Mouse (Mus musculus) hindbrain, embryonic 15.5 days (tissue): Measurements from ENCODE around the gene Fance. TPM values are rescaled to one million over a fixed set of nuclear protein-coding genes. Genes with fewer than 3 reads are reported as not detected.
A peak's percentile ranks its signal among the peaks of the same experiment; 100 is the strongest.
"Not testable (repeated sequence)": the region's sequence is repeated elsewhere in the genome, so short reads cannot be mapped to it uniquely, and the experiment has no call there.

Experiments
- ATAC-seq: fragments of 200-750 bp; cut with Nextera tagmentation; 2 replicates; pipeline ENCODE4 v1.8.0; 2017; ENCODE audit warnings: low read depth, moderate number of reproducible peaks, moderate TSS enrichment; ENCODE audit not compliant: low FRiP score
- H3K27ac ChIP-seq: fragments of 300-500 bp; sonication (generic); replicated peaks from 2 replicates; pipeline ENCODE4 v1.5.1; 2015; ENCODE audit warnings: mild to moderate bottlenecking, inconsistent platforms
- H3K27me3 ChIP-seq: fragments of 300-500 bp; sonication (generic); 2 replicates; pipeline ENCODE4 v1.6.1; 2015; ENCODE audit warnings: control low read depth, inconsistent platforms
- H3K36me3 ChIP-seq: fragments of 300-500 bp; sonication (generic); 2 replicates; pipeline ENCODE4 v1.6.1; 2015; ENCODE audit warnings: control low read depth, inconsistent platforms
- H3K4me1 ChIP-seq: fragments of 300-500 bp; sonication (generic); replicated peaks from 2 replicates; pipeline ENCODE4 v1.6.1; 2015; ENCODE audit warnings: control low read depth, inconsistent platforms
- H3K4me2 ChIP-seq: fragments of 300-500 bp; sonication (generic); 2 replicates; pipeline ENCODE4 v1.6.1; 2015; ENCODE audit warnings: moderate library complexity, mild to moderate bottlenecking, inconsistent platforms
- H3K4me3 ChIP-seq: fragments of 300-500 bp; sonication (generic); 2 replicates; pipeline ENCODE4 v1.5.1; 2015; ENCODE audit warnings: mild to moderate bottlenecking, inconsistent platforms
- H3K9ac ChIP-seq: fragments of 300-500 bp; sonication (generic); 2 replicates; pipeline ENCODE4 v1.6.1; 2015; ENCODE audit warnings: inconsistent platforms
- H3K9me3 ChIP-seq: fragments of 300-500 bp; sonication (generic); 2 replicates; pipeline ENCODE4 v1.6.1; 2016; ENCODE audit warnings: control low read depth, inconsistent platforms
- WGBS: fragments of 180-500 bp; shearing (Covaris S2); methylation state at CpG from one replicate; pipeline ENCODE4 v1.1.7; 2015; 5-methylcytosine and 5-hydroxymethylcytosine counted together
- polyA plus RNA-seq: library from polyadenylated mRNA; unstranded; fragments of >200 nt; fragmentation: Nextera tagmentation; extraction: Ambion mirVana; gene quantifications from 2 replicates; pipeline ENCODE4 v1.2.1, GENCODE M21; 2015

Fance gene
- polyA plus RNA-seq, 1 experiment from 2014 or later, result 25.5 TPM

DNA sequence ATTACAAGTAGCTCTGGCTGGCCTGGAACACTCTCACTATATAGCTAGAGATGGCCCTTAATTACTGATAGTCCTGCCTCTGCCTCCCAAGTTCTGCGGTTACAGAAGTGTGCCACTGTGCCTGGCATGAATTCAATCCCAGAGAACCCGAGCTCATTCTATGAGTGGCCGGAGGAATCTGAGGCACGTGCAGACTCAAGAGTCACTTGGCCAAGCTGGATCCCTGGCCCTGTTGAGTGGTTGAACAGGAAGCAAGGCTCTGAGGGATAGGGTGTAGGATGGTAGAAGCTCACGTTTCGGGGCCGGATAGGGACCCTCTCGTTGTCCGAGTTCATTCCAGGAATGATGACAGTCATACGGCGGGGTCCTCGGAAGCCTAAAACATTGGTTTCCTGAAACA, 42.6 kb downstream of the Fance start:
- Histone ChIP-seq H3K27me3 (peaks cover 34% of the 10 kb centered on the region), H3K4me2 (no peak overlapping the region), H3K36me3 (no peaks in the 10 kb centered on the region), H3K9ac (no peak overlapping the region), H3K9me3 (no peaks in the 10 kb centered on the region), H3K4me3 (no peak overlapping the region), H3K4me1 (peaks cover 10% of the 10 kb centered on the region), H3K27ac (no peak overlapping the region)
- 88% methylated on average over 12 of the region's 12 CpGs for WGBS
- ATAC-seq, result no peak

DNA sequence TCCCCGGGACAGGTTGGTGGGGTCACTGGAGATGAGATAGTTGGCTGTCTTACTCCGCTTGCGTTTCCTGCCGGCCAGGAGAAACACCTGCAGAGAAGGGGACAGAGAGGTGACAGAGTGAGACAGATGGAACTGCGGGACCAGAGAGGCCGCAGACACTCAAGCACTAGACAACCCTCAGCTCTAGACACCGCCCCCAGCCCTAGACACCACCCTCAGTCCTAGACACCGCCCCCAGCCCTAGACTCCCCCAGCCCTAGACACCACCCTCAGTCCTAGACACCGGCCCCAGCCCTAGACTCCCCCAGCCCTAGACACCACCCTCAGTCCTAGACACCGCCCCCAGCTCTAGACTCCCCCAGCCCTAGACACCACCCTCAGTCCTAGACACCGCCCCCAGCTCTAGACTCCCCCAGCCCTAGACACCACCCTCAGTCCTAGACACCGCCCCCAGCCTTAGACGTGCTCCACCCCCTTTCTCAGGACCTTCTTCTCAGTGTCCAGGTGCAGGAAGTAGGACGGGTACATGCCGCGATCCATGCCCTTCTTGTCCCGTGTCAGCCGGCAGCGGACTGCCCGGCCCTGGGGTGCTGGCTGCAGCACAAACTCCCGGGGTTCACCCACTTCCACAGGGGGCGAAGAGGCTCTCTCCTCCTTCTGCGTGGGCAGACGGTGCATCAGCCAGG, 45.4 kb downstream of the Fance start:
- not testable (repeated sequence) for ATAC-seq, H3K9ac ChIP-seq, H3K4me3 ChIP-seq, H3K36me3 ChIP-seq, H3K4me2 ChIP-seq, H3K9me3 ChIP-seq, H3K27ac ChIP-seq
- Histone ChIP-seq H3K27me3 (peaks cover 49% of the 10 kb centered on the region), H3K4me1 (peaks cover 14% of the 10 kb centered on the region)
- 11% methylated on average over 24 of the region's 24 CpGs for WGBS

DNA sequence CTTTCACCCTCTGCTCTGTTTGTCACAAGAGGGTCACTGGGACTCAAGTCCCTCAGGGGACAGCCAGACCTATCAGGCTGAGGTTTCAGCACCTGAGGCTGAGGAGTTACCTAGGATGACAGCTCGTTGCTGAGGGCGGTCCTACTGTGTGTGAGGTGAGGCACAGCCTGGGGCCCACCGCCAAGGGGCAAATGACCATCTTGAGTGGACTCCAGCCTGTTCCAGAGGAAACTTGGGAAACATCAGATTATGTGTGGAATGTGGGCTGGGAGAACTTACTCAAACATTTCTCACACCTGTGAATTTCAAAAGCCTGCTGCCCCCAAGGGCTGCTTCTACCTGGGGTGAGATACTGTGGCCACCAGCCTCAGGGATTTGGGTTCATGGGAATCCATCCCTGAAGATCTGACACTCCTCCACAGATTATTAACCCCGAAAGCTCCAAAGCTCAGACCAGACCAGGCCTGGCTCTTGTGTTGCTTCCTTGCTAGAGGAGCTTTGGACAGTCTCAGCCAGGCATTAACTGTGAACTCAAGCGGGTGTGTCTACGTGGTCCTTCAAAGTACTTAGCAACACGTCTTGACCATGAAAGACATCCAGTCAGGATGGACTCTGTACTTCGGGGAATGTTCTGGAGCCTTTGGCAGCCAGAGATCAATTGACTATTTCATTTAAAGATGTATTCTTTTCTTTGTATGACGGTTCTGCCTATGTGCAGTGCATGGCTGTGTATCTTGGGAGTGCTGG, 47.4 kb downstream of the Fance start:
- no peaks in the 10 kb centered on the region for H3K36me3 ChIP-seq
- peaks cover 67% of the 10 kb centered on the region for H3K27me3 ChIP-seq
- H3K9me3 ChIP-seq, result no peaks in the 10 kb centered on the region
- 84% methylated on average over 9 of the region's 9 CpGs for WGBS
- ATAC-seq, result no peak
- H3K4me1 ChIP-seq, result peaks cover 24% of the 10 kb centered on the region
- no peak overlapping the region for H3K27ac ChIP-seq
- no peak overlapping the region for H3K4me2 ChIP-seq
- H3K4me3 ChIP-seq, result no peak overlapping the region
- H3K9ac ChIP-seq, result no peak overlapping the region

DNA sequence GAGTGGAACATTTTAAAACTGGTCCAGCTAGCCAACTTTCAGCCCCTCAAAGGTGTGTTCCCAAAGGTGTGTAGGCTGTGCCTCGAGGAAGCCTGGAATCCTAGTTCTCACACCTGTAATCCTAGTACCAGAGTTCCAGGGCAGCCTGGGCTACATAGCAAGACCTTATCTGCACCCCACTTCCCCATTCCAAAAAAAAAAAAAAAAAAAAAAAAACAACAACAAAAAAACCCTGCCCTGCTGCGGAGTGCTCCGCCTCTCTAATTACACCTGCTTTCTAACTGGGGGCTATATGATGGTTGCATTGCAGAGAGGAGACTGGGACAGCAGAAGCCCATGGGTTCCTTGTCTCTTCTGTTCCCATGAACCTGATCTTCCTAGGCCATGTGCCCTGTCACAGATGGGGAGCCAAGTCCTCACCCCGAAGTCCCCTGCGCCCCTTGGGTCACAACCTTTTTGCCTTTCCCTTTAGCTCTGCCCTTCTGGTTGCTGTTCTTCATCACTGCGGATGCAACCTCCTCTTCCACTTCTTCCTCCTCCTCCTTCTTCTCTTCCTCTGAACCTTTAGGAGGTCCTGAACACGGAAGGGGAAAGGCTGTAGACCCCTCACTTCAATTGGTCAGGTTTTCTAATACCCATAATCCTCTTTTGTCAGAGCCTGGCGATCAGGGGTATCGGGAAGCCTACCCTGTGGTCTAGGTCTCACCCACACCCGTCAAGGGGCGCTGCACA, 48.8 kb downstream of the Fance start:
- H3K9ac ChIP-seq, result 0 out of 2 replicates have a peak overlapping the region, but pooled peaks have one; percentile 25
- no peak for ATAC-seq

DNA sequence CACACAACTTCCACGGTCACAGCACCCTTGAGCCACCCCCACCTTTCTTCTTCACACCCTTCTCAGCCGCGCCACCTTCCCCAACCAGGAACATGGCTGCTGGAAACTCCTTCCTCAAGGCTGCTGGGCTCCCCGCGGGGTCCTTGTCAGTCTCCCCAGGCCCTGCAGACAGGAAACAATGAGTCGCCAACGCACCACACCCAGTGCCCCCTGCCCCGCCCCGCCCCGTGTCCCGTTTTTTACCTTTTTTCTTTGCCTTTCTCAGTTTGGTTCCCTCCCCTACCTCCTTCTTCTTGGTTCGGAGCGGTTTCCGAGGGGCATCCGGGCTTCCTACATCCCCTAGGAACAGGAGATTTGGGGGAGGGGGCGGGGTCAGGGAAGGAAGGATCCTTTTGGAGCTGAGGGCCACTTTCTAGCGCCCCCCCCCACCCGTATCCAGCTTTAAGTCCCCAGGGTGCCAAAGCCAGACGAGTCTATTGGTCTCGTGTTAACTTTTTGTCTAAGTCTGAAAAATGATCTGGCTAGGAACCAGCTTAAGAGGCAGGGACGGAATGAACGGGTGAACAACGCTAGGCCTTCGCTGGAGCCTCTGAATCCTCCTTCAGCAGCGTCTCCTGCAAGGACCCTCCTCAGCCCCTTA, 49.5 kb downstream of the Fance start:
- no peak overlapping the region for H3K27ac ChIP-seq
- no peaks in the 10 kb centered on the region for H3K36me3 ChIP-seq
- H3K9me3 ChIP-seq, result no peaks in the 10 kb centered on the region
- H3K9ac ChIP-seq, result 0 out of 2 replicates have a peak overlapping the region, but pooled peaks have one; percentile 25
- peak overlapping the region; percentile 59 for H3K4me2 ChIP-seq
- WGBS, result 1% methylated on average over 25 of the region's 25 CpGs
- H3K4me3 ChIP-seq, result peak overlapping the region; percentile 30
- no peak for ATAC-seq
- peaks cover 72% of the 10 kb centered on the region for H3K27me3 ChIP-seq
- H3K4me1 ChIP-seq, result peaks cover 24% of the 10 kb centered on the region

More for the DNA sequence above, 48.8 kb downstream of the Fance start:
- Histone ChIP-seq H3K27me3 (peaks cover 72% of the 10 kb centered on the region), H3K27ac (no peak overlapping the region), H3K4me2 (peak overlapping the region; percentile 59), H3K4me3 (peak overlapping the region; percentile 30), H3K9me3 (no peaks in the 10 kb centered on the region), H3K36me3 (no peaks in the 10 kb centered on the region), H3K4me1 (peaks cover 24% of the 10 kb centered on the region)
- 33% methylated on average over 11 of the region's 11 CpGs for WGBS

DNA sequence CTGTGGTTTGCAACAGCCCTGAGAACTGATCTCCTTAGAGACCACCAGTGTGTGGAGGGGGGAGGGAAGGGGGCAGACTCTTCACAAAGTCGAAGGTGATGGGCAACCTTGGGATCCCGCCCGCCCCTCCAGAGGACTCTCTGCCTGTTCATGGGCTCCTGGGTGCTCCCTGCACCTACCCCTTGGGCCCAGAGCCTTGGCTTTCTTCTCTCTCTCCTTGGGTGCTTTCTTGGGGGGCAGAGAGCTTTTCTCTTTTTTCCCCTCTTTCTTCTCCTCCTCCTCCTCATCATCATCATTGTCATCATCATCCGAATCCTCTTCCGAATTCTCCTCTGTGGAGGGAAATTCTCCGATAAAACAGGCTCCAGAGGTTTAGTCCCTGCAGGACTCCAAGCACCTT, 50.2 kb downstream of the Fance start:
- Histone ChIP-seq H3K4me2 (no peak overlapping the region), H3K4me1 (peaks cover 24% of the 10 kb centered on the region), H3K4me3 (no peak overlapping the region), H3K9me3 (no peaks in the 10 kb centered on the region), H3K27ac (no peak overlapping the region), H3K36me3 (no peaks in the 10 kb centered on the region), H3K27me3 (peaks cover 68% of the 10 kb centered on the region), H3K9ac (no peak overlapping the region)
- WGBS, result 10% methylated on average over 6 of the region's 6 CpGs
- no peak for ATAC-seq

DNA sequence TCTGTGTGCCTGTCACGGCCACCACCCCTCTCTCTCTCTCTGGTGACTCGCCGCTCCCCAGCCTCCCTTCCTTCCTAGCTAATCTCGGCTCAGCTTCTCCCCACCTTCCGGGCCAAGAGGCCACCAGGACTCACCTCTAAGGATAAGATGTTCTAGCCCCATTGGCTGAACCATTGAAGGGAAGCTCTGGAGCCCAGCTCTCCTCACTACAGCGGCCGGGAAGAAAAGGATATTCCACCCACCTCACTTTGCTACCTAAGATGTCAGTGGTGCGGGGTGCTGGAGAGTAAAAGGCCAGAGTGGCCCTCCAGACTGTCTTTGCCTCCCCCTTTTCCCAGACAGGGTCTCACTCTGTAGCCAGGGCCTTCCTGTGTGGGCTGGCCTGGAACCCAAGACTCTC, 51.8 kb downstream of the Fance start, which contains the start of gene Tulp1:
TSS of gene Tulp1 (minus strand) at position 101 of the 400 bp plus-strand sequence.
- H3K36me3 ChIP-seq, result no peaks in the 10 kb centered on the region
- no peaks in the 10 kb centered on the region for H3K9me3 ChIP-seq
- H3K4me1 ChIP-seq, result peaks cover 24% of the 10 kb centered on the region
- H3K27ac ChIP-seq, result no peak within 1 kb of the TSS
- ATAC-seq, result no peak
- H3K27me3 ChIP-seq, result peaks cover 56% of the 10 kb centered on the region
- WGBS, result 33% methylated on average over 8 of the region's 8 CpGs
- H3K9ac ChIP-seq, result no peak within 1 kb of the TSS
- peak within 1 kb of the TSS; percentile 39 for H3K4me2 ChIP-seq
- H3K4me3 ChIP-seq, result peak within 1 kb of the TSS; percentile 5; the same call in 1 of the 2 replicates

DNA sequence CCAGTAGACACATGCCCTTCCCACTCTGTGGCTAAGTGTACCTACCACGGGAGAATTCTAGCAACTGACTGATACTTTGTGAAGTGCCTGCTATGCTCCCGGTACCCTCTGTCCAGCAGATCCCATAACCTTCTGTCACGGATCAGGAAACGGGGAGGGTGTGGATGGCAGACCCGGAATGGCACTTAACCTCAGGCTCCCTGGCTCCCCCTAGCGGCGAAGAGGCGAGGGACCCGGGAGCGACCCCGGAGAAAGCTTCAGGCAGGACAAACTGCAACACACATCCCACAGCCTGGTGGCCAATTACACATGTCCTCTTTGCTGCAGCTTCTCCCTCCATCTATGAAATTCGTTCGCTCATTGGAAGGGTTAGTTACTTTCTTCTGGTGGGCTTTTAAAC, 55.1 kb downstream of the Fance start:
- Histone ChIP-seq H3K4me1 (peaks cover 11% of the 10 kb centered on the region), H3K9me3 (no peaks in the 10 kb centered on the region), H3K27ac (no peak overlapping the region), H3K36me3 (no peaks in the 10 kb centered on the region), H3K27me3 (peaks cover 29% of the 10 kb centered on the region), H3K4me3 (no peak overlapping the region), H3K4me2 (no peak overlapping the region), H3K9ac (no peak overlapping the region)
- 4% methylated on average over 13 of the region's 13 CpGs for WGBS
- ATAC-seq, result no peak

DNA sequence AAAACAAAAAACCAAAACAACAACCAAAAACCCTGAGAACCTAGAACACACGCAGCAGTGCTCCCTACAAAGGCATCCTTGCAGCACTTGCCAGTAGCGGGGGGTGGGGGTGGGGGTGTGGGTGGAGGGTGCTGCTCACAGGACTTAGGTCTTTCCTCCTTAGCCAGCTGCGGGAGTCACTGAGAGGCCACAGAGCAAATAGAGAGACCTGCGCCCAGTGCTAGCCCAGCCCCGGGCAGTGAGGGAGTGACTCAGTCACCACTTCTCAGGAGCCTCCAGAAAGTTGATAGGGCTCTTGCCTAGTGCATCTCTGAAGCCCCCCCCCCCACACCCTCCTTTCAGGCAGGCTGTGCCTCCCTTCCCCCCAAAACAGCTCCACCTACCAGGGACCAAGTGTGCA, 55.7 kb downstream of the Fance start:
- Histone ChIP-seq H3K27ac (no peak overlapping the region), H3K9ac (no peak overlapping the region), H3K4me1 (peaks cover 6% of the 10 kb centered on the region), H3K4me2 (no peak overlapping the region), H3K4me3 (no peak overlapping the region), H3K27me3 (peaks cover 29% of the 10 kb centered on the region), H3K36me3 (no peaks in the 10 kb centered on the region), H3K9me3 (no peaks in the 10 kb centered on the region)
- 76% methylated on average over 5 of the region's 5 CpGs for WGBS
- no peak for ATAC-seq

DNA sequence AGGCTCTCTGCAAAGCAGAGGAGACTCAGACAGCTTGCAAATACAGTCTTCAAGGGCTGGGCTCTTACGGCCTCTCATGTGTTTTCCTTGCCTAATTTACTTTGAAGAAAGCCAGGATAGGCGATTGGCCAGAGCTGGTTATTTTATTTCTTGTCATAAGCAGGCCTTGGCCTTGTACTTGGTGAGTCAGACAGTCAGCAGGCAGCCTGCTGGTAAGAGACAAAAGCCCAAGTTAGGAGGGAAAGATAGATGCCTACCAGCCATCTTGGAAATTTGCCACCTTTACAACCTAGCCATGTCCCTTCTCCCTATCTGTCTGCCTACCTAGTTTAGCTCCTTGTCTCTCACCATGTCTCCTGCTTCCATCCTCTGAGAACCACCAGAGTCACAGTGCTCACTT, 58.0 kb downstream of the Fance start:
- no peak for ATAC-seq
- WGBS, result 68% methylated on average over 2 of the region's 2 CpGs
- Histone ChIP-seq H3K27ac (no peak overlapping the region), H3K4me2 (no peak overlapping the region), H3K36me3 (no peaks in the 10 kb centered on the region), H3K4me3 (no peak overlapping the region), H3K9me3 (no peaks in the 10 kb centered on the region), H3K27me3 (peaks cover 25% of the 10 kb centered on the region), H3K9ac (no peak overlapping the region), H3K4me1 (no peaks in the 10 kb centered on the region)

DNA sequence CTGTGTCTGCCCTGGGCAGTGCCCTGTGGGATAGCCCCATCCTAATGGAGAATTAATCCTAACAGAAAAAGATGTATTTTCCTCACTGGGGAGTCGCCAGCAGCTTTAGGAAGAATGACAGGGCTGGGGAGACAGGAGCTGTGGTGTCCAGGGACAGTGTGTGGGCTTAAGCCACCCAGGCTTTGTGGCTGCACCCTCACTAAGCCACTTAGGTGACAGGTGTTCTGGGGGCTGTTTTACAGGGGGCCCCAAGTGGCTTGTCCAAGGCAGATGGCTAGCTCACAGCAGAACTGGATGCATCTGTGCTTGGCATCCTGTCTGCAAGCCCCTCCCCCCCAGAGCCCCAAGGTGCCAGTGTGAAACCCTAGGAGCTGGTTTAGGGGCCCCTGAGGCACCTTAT, 58.6 kb downstream of the Fance start:
- Histone ChIP-seq H3K4me3 (no peak overlapping the region), H3K4me1 (no peaks in the 10 kb centered on the region), H3K36me3 (no peaks in the 10 kb centered on the region), H3K9me3 (no peaks in the 10 kb centered on the region), H3K9ac (no peak overlapping the region), H3K27ac (no peak overlapping the region), H3K27me3 (peaks cover 28% of the 10 kb centered on the region), H3K4me2 (no peak overlapping the region)
- no peak for ATAC-seq
- 48% methylated on average over 1 of the region's 1 CpGs for WGBS
